Mouse (Mus musculus): ENCODE results near the gene Gm14862.

- TF ChIP-seq CTCF (IDR thresholded peaks at IDR 0.05; ENCODE audit: low read depth) (no peak), EP300 (optimal IDR thresholded peaks at IDR 0.05) (no peak)
Observed at GRCm38 (mm10) chrX:9253990-9254389, 2.7 kb downstream of the Gm14862 start.
